Mouse (Mus musculus): ENCODE data around the gene Dnah8. TPM values are rescaled to one million over a fixed set of nuclear protein-coding genes. Genes with fewer than 3 reads are reported as not detected.

The Dnah8 gene
- total and polyA plus RNA-seq, 3 experiments = 15.4 to 143 (median 19.5) TPM

GRCm38 (mm10) chr17:30734770-30735169 lies 110.6 kb downstream of the Dnah8 start:
- H3K36me3 ChIP-seq (ENCODE audit: control insufficient read depth in 1 of 2, insufficient read depth in 2 of 2, low read length in 2 of 2) = peaks cover 0 to 2% of the 10 kb centered on the region in 2 experiments; a peak in 3 of 4 replicates
- TF ChIP-seq MXI1 (IDR thresholded peaks at IDR 0.05; ENCODE audit: low read depth, low read length) = no peak
- peak in 2 of 3 experiments; percentile 7 to 42; a peak in 3 of 6 replicates for TF ChIP-seq CTCF (IDR thresholded peaks at IDR 0.05 in 2 of 3, conservative IDR thresholded peaks at IDR 0.05 in 1 of 3; ENCODE audit: control insufficient read depth in 1 of 3, insufficient read depth in 1 of 3, low read depth in 2 of 3, low read length in 3 of 3, poor library complexity in 1 of 3, severe bottlenecking in 1 of 3)
- no peak for TF ChIP-seq MEF2A (IDR thresholded peaks at IDR 0.05; ENCODE audit: extremely low read depth, insufficient replicate concordance, low read depth, low read length, poor library complexity, severe bottlenecking)
- no peak for DNase-seq (ENCODE audit: low read depth, low spot score)

GRCm38 (mm10) chr17:30735454-30735853 lies 111.3 kb downstream of the Dnah8 start:
- H3K4me3 ChIP-seq (ENCODE audit: control insufficient read depth in 1 of 2, insufficient read depth in 1 of 2, low read depth in 2 of 2, low read length in 2 of 2) = no peak overlapping the region
- H3K27ac ChIP-seq (ENCODE audit: control insufficient read depth, low read depth, low read length) = no peak overlapping the region
- no peak overlapping the region for H3K9ac ChIP-seq (ENCODE audit: control insufficient read depth, low read depth, low read length, poor library complexity, severe bottlenecking)
- no peaks in the 10 kb centered on the region for H3K27me3 ChIP-seq (ENCODE audit: control insufficient read depth in 1 of 2, insufficient read depth in 2 of 2, low read length in 2 of 2)
- H3K79me2 ChIP-seq (ENCODE audit: control insufficient read depth, insufficient read depth, low read length, poor library complexity) = no peaks in the 10 kb centered on the region
- H3K36me3 ChIP-seq (ENCODE audit: control insufficient read depth in 1 of 2, insufficient read depth in 2 of 2, low read length in 2 of 2) = peaks cover 0 to 2% of the 10 kb centered on the region in 2 experiments; a peak in 3 of 4 replicates
- H3K4me1 ChIP-seq (ENCODE audit: control insufficient read depth in 1 of 2, insufficient read depth in 2 of 2, low read length in 2 of 2) = peaks cover 0 to 5% of the 10 kb centered on the region in 2 experiments; a peak in 1 of 4 replicates
- DNase-seq (ENCODE audit: low read depth, low spot score) = peak; percentile 31
- no peaks in the 10 kb centered on the region for H3K9me3 ChIP-seq (replicated peaks; ENCODE audit: insufficient read depth, low read length)
- no peak for TF ChIP-seq BHLHE40 (IDR thresholded peaks at IDR 0.05; ENCODE audit: borderline replicate concordance, low read depth, low read length)
- no peak for TF ChIP-seq MXI1 (IDR thresholded peaks at IDR 0.05; ENCODE audit: low read depth, low read length)
- peak; percentile 44 to 62 (median 46) for TF ChIP-seq CTCF (IDR thresholded peaks at IDR 0.05 in 2 of 3, conservative IDR thresholded peaks at IDR 0.05 in 1 of 3; ENCODE audit: control insufficient read depth in 1 of 3, insufficient read depth in 1 of 3, low read depth in 2 of 3, low read length in 3 of 3, poor library complexity in 1 of 3, severe bottlenecking in 1 of 3)
- TF ChIP-seq NELFE (IDR thresholded peaks at IDR 0.05; ENCODE audit: low read depth, low read length) = no peak
- TF ChIP-seq POLR2AphosphoS2 (IDR thresholded peaks at IDR 0.05; ENCODE audit: low read length) = no peak
- TF ChIP-seq CHD1 (IDR thresholded peaks at IDR 0.05; ENCODE audit: low read depth, low read length) = no peak

More at GRCm38 (mm10) chr17:30734770-30735169, 110.6 kb downstream of the Dnah8 start:
- no peaks in the 10 kb centered on the region for H3K27me3 ChIP-seq (ENCODE audit: control insufficient read depth in 1 of 2, insufficient read depth in 2 of 2, low read length in 2 of 2)
- no peak overlapping the region for H3K27ac ChIP-seq (ENCODE audit: control insufficient read depth, low read depth, low read length)
- no peaks in the 10 kb centered on the region for H3K9me3 ChIP-seq (replicated peaks; ENCODE audit: insufficient read depth, low read length)
- H3K4me1 ChIP-seq (ENCODE audit: control insufficient read depth in 1 of 2, insufficient read depth in 2 of 2, low read length in 2 of 2) = peaks cover 0 to 5% of the 10 kb centered on the region in 2 experiments; a peak in 1 of 4 replicates
- H3K9ac ChIP-seq (ENCODE audit: control insufficient read depth, low read depth, low read length, poor library complexity, severe bottlenecking) = no peak overlapping the region
- H3K4me3 ChIP-seq (ENCODE audit: control insufficient read depth in 1 of 2, insufficient read depth in 1 of 2, low read depth in 2 of 2, low read length in 2 of 2) = no peak overlapping the region
- H3K79me2 ChIP-seq (ENCODE audit: control insufficient read depth, insufficient read depth, low read length, poor library complexity) = no peaks in the 10 kb centered on the region

GRCm38 (mm10) chr17:30737797-30738196 lies 113.6 kb downstream of the Dnah8 start:
- Histone ChIP-seq H3K9me3 (replicated peaks; ENCODE audit: insufficient read depth, low read length) (no peaks in the 10 kb centered on the region), H3K27ac (ENCODE audit: control insufficient read depth, low read depth, low read length) (no peak overlapping the region), H3K27me3 (ENCODE audit: control insufficient read depth in 1 of 2, insufficient read depth in 2 of 2, low read length in 2 of 2) (no peaks in the 10 kb centered on the region), H3K4me3 (ENCODE audit: control insufficient read depth in 1 of 2, insufficient read depth in 1 of 2, low read depth in 2 of 2, low read length in 2 of 2) (no peak overlapping the region), H3K79me2 (ENCODE audit: control insufficient read depth, insufficient read depth, low read length, poor library complexity) (no peaks in the 10 kb centered on the region), H3K4me1 (ENCODE audit: control insufficient read depth in 1 of 2, insufficient read depth in 2 of 2, low read length in 2 of 2) (no peaks in the 10 kb centered on the region), H3K36me3 (ENCODE audit: control insufficient read depth in 1 of 2, insufficient read depth in 2 of 2, low read length in 2 of 2) (no peaks in the 10 kb centered on the region; a peak in 1 of 4 replicates), H3K9ac (ENCODE audit: control insufficient read depth, low read depth, low read length, poor library complexity, severe bottlenecking) (no peak overlapping the region)
- no peak for TF ChIP-seq USF2 (IDR thresholded peaks at IDR 0.05; ENCODE audit: borderline replicate concordance in 1 of 2, insufficient read depth in 1 of 2, low read depth in 1 of 2, low read length in 2 of 2)
- no peak for TF ChIP-seq MAZ (IDR thresholded peaks at IDR 0.05; ENCODE audit: low read depth, low read length)
- TF ChIP-seq E2F4 (IDR thresholded peaks at IDR 0.05; ENCODE audit: borderline replicate concordance, low read depth, low read length) = no peak
- TF ChIP-seq JUND (IDR thresholded peaks at IDR 0.05; ENCODE audit: low read depth, low read length) = no peak
- TF ChIP-seq BHLHE40 (IDR thresholded peaks at IDR 0.05; ENCODE audit: borderline replicate concordance, low read depth, low read length) = no peak
- peak; percentile 21 for TF ChIP-seq RAD21 (IDR thresholded peaks at IDR 0.05; ENCODE audit: low read depth, low read length)
- peak; percentile 76 to 90 (median 88) for TF ChIP-seq CTCF (IDR thresholded peaks at IDR 0.05 in 2 of 3, conservative IDR thresholded peaks at IDR 0.05 in 1 of 3; ENCODE audit: control insufficient read depth in 1 of 3, insufficient read depth in 1 of 3, low read depth in 2 of 3, low read length in 3 of 3, poor library complexity in 1 of 3, severe bottlenecking in 1 of 3)
- no peak for TF ChIP-seq ZNF384 (IDR thresholded peaks at IDR 0.05; ENCODE audit: low read depth, low read length)
- TF ChIP-seq TCF12 (IDR thresholded peaks at IDR 0.05; ENCODE audit: low read depth, low read length) = no peak
- TF ChIP-seq SMC3 (IDR thresholded peaks at IDR 0.05; ENCODE audit: low read depth, low read length) = peak; percentile 56
- peak; percentile 74 for DNase-seq (ENCODE audit: low read depth, low spot score)

Data from MEL (cell line).